ENCODE assay signal across 22 mouse cellular contexts in genomic region chr10:92578872-92579271, GRCm38 (mm10).
DNase-seq lines count a peak whose midpoint lies in the region; ATAC-seq and TF ChIP-seq lines count a peak whose summit lies in the region.
"Had no signal": no experiment of that assay in that cellular context is flagged by ENCODE, and none has a peak within 500 bp of the region (broad histone marks: within the 10 kb centered on the region; RNA-seq: fewer than 3 reads in every experiment).

No protein-coding gene starts in this region.

- ATAC-seq in kidney, postnatal 0 days (replicated peaks; ENCODE audit: low FRiP score, low read depth) = no peak
- ATAC-seq in limb, embryonic 14.5 days (ENCODE audit: low FRiP score, low read depth) = peak; percentile 55; the same call in 1 of the 2 replicates
- ATAC-seq: forebrain, embryonic 14.5 days had no signal

- no peaks in the 10 kb centered on the region for H3K36me3 ChIP-seq in kidney, postnatal 0 days (ENCODE audit: insufficient read depth, low read length)
- H3K36me3 ChIP-seq in C2C12 (ENCODE audit: control insufficient read depth, insufficient read depth) = no peaks in the 10 kb centered on the region
- no peaks in the 10 kb centered on the region for H3K36me3 ChIP-seq in limb, embryonic 14.5 days (ENCODE audit: control insufficient read depth, insufficient read depth, low read length)
- H3K36me3 ChIP-seq: embryonic facial prominence, embryonic 15.5 days; forebrain, embryonic 10.5 days; heart, embryonic 13.5 days; hindbrain, embryonic 15.5 days had no signal

- H3K4me3 ChIP-seq in kidney, postnatal 0 days (replicated peaks; ENCODE audit: low read depth, low read length) = no peak overlapping the region
- H3K4me3 ChIP-seq in C2C12 (ENCODE audit: insufficient read depth, poor library complexity, severe bottlenecking) = no peak overlapping the region
- H3K4me3 ChIP-seq in limb, embryonic 14.5 days (replicated peaks; ENCODE audit: low read length) = no peak overlapping the region
- H3K4me3 ChIP-seq: embryonic facial prominence, embryonic 15.5 days; erythroblast, embryonic 14.5 days; forebrain, embryonic 10.5 days; gastrocnemius, adult 2 months; heart, embryonic 13.5 days; hindbrain, embryonic 15.5 days had no signal

- H3K9ac ChIP-seq in kidney, postnatal 0 days (ENCODE audit: low read depth, low read length) = no peak overlapping the region
- H3K9ac ChIP-seq in limb, embryonic 14.5 days (ENCODE audit: low read depth, low read length, severe bottlenecking) = no peak overlapping the region
- H3K9ac ChIP-seq: embryonic facial prominence, embryonic 15.5 days; heart, embryonic 13.5 days; hindbrain, embryonic 15.5 days had no signal

- peak; percentile 50 for DNase-seq in kidney, postnatal 0 days (ENCODE audit: low spot score)
- DNase-seq in kidney, adult 9 months = no peak
- peak; percentile 16 for DNase-seq in 3134 (ENCODE audit: extremely low read depth, insufficient read length, low spot score)
- DNase-seq in limb, embryonic 14.5 days (ENCODE audit: low spot score) = no peak
- DNase-seq in cerebellum, postnatal 10 days = no peak
- DNase-seq in heart, adult 18-20 months = no peak
- DNase-seq: adrenal gland, adult 8-10 months; adrenal gland, postnatal 36 days; B cell, adult 2 months; cerebellum, adult 11 months; cerebellum, adult 8-10 months; cerebellum, postnatal 36 days; gastrocnemius, adult 2 months; gastrocnemius, postnatal 25 days; heart, postnatal 36 days had no signal

- no peak for TF ChIP-seq CTCF in kidney, postnatal 0 days (IDR thresholded peaks at IDR 0.05; ENCODE audit: low read depth)
- TF ChIP-seq CTCF in C2C12 (IDR thresholded peaks at IDR 0.05; ENCODE audit: control insufficient read depth, insufficient read depth, insufficient read length) = no peak

- H3ac ChIP-seq in C2C12 (ENCODE audit: control insufficient read depth, insufficient read length, low read depth) = no peak overlapping the region

- H3K27me3 ChIP-seq in kidney, postnatal 0 days (ENCODE audit: insufficient read depth, low read length) = no peaks in the 10 kb centered on the region
- no peaks in the 10 kb centered on the region for H3K27me3 ChIP-seq in C2C12 (ENCODE audit: control insufficient read depth, insufficient read depth, insufficient read length)
- H3K27me3 ChIP-seq in limb, embryonic 14.5 days (ENCODE audit: control insufficient read depth, insufficient read depth, low read length) = no peaks in the 10 kb centered on the region
- H3K27me3 ChIP-seq: embryonic facial prominence, embryonic 15.5 days; heart, embryonic 13.5 days; hindbrain, embryonic 15.5 days had no signal

- no peaks in the 10 kb centered on the region for H3K79me2 ChIP-seq in C2C12 (ENCODE audit: control insufficient read depth, insufficient read depth)

- H3K79me3 ChIP-seq in C2C12 (ENCODE audit: low read depth) = no peaks in the 10 kb centered on the region

- WGBS in kidney, postnatal 0 days = 66% methylated on average over 2 of the region's 2 CpGs
- WGBS in limb, embryonic 14.5 days = 50% methylated on average over 2 of the region's 2 CpGs

- no peak for TF ChIP-seq POLR2A in limb, embryonic 14.5 days (IDR thresholded peaks at IDR 0.05; ENCODE audit: borderline replicate concordance, extremely low read depth, insufficient read depth, insufficient read length)

- H3K4me1 ChIP-seq in kidney, postnatal 0 days (replicated peaks; ENCODE audit: insufficient read depth, low read length) = no peaks in the 10 kb centered on the region
- H3K4me1 ChIP-seq in limb, embryonic 14.5 days (ENCODE audit: control insufficient read depth, insufficient read depth, low read length) = no peaks in the 10 kb centered on the region
- H3K4me1 ChIP-seq: embryonic facial prominence, embryonic 15.5 days; forebrain, embryonic 10.5 days; heart, embryonic 13.5 days; hindbrain, embryonic 15.5 days had no signal

- no peak overlapping the region for H3K27ac ChIP-seq in kidney, postnatal 0 days
- no peak overlapping the region for H3K27ac ChIP-seq in limb, embryonic 14.5 days (replicated peaks; ENCODE audit: low read depth, low read length)
- H3K27ac ChIP-seq: embryonic facial prominence, embryonic 15.5 days; forebrain, embryonic 10.5 days; gastrocnemius, adult 2 months; heart, embryonic 13.5 days; hindbrain, embryonic 15.5 days had no signal

- H3K4me2 ChIP-seq in kidney, postnatal 0 days (ENCODE audit: low read length) = no peak overlapping the region
- no peak overlapping the region for H3K4me2 ChIP-seq in limb, embryonic 14.5 days (replicated peaks; ENCODE audit: low read depth, low read length, severe bottlenecking)
- H3K4me2 ChIP-seq: embryonic facial prominence, embryonic 15.5 days; heart, embryonic 13.5 days; hindbrain, embryonic 15.5 days had no signal

- H3K9me3 ChIP-seq in kidney, postnatal 0 days (replicated peaks; ENCODE audit: low read length) = no peaks in the 10 kb centered on the region
- no peaks in the 10 kb centered on the region for H3K9me3 ChIP-seq in limb, embryonic 14.5 days (ENCODE audit: control insufficient read depth, low read length)
- H3K9me3 ChIP-seq: embryonic facial prominence, embryonic 15.5 days; forebrain, embryonic 10.5 days; heart, embryonic 13.5 days; hindbrain, embryonic 15.5 days had no signal

TF ChIP-seq in C2C12, 6 proteins besides CTCF, POLR2A, EP300 and RAD21:
- TF ChIP-seq CEBPB (IDR thresholded peaks at IDR 0.05; ENCODE audit: low read depth) (peak; percentile 9), FOSL1 (IDR thresholded peaks at IDR 0.05; ENCODE audit: insufficient read depth, low read length, poor library complexity, severe bottlenecking) (no peak)

Comparison
In these comparisons a context has a peak if more than half of its experiments do, and no peak if none do; other contexts are left out.
1. DNase-seq: peak in kidney, postnatal 0 days (single experiment) and 3134 (single experiment); none in kidney, adult 9 months (single experiment), limb, embryonic 14.5 days (single experiment), cerebellum, postnatal 10 days (0 of 2) and heart, adult 18-20 months (0 of 2).